Mouse (Mus musculus): ENCODE measurements around the gene Gm7849.
"Not testable (repeated sequence)": the region's sequence is repeated elsewhere in the genome, so short reads cannot be mapped to it uniquely, and the experiment has no call there.

Gm7849 gene

GRCm38 (mm10) chr8:21456460-21456859, at the start of gene Gm7849:
Gm7849 (minus strand) TSS chr8:21456560.
- not testable (repeated sequence) for DNase-seq

- DNase-seq = not testable (repeated sequence)
Observed at GRCm38 (mm10) chr8:21427111-21427510, 29.2 kb downstream of the Gm7849 start, which contains the start of gene Defa36. Defa36 (plus strand) TSS chr8:21427411.
